Mouse (Mus musculus) limb, embryonic 12.5 days (tissue): ENCODE measurements at regions not wholly inside any gene's neighbourhood (a gene's known extent, or its start where the extent isn't known, plus 50 kb on each side); places are given as distances from the start of the nearest gene placed in this dataset.

Source experiments
- ATAC-seq: fragments of 200-750 bp; cut with Nextera tagmentation; 2 replicates; pipeline ENCODE4 v1.8.0; 2017; ENCODE audit warnings: low read depth, moderate TSS enrichment; ENCODE audit not compliant: insufficient number of reproducible peaks, insufficient read depth, low FRiP score, low TSS enrichment
- H3K27ac ChIP-seq: fragments of 300-500 bp; sonication (generic); 2 replicates; pipeline ENCODE4 v1.5.1; 2016; ENCODE audit warnings: mild to moderate bottlenecking, moderate library complexity
- H3K27me3 ChIP-seq: fragments of 300-500 bp; sonication (generic); 2 replicates; pipeline ENCODE4 v1.6.1; 2016; ENCODE audit warnings: mild to moderate bottlenecking, moderate library complexity
- H3K36me3 ChIP-seq: fragments of 300-500 bp; sonication (generic); 2 replicates; pipeline ENCODE4 v1.6.1; 2016; ENCODE audit warnings: mild to moderate bottlenecking, moderate library complexity
- H3K4me1 ChIP-seq: fragments of 300-500 bp; sonication (generic); replicated peaks from 2 replicates; pipeline ENCODE4 v1.6.1; 2016
- H3K4me2 ChIP-seq: fragments of 300-500 bp; sonication (generic); 2 replicates; pipeline ENCODE4 v1.6.1; 2016; ENCODE audit warnings: mild to moderate bottlenecking, moderate library complexity
- H3K4me3 ChIP-seq: fragments of 300-500 bp; sonication (generic); replicated peaks from 2 replicates; pipeline ENCODE4 v1.5.1; 2016; ENCODE audit warnings: mild to moderate bottlenecking
- H3K9ac ChIP-seq: fragments of 300-500 bp; sonication (generic); replicated peaks from 2 replicates; pipeline ENCODE4 v1.6.1; 2016; ENCODE audit warnings: mild to moderate bottlenecking, moderate library complexity
- H3K9me3 ChIP-seq: fragments of 300-500 bp; sonication (generic); 2 replicates; pipeline ENCODE4 v1.6.1; 2016; ENCODE audit warnings: mild to moderate bottlenecking, moderate library complexity
- WGBS: fragments of 180-500 bp; shearing (Covaris S2); methylation state at CpG from one replicate; pipeline ENCODE4 v1.1.7; 2016; 5-methylcytosine and 5-hydroxymethylcytosine counted together

DNA sequence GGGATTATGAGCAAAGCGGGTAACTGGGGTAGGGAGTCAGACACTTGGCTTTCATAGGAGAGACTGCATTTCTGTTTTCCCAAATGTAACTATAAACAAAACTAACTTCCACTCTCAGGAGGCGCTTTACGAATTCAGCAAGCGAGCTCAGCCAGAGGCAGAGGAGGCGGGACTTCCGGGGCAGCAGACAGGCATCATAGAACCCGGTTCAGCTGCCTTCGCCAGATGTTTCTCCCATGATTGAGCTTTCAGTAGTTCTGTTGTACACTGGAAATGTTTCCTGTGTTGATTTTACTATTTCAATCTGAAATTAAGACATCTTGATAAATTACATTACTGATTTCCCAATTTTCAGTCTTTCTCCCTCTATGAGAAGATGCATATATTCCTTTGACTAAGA is 92.9 kb downstream of the Zfp365 start:
- no peak overlapping the region for H3K4me2 ChIP-seq
- no peak overlapping the region for H3K4me3 ChIP-seq
- 68% methylated on average over 8 of the region's 8 CpGs for WGBS
- H3K9ac ChIP-seq, result no peak overlapping the region
- no peaks in the 10 kb centered on the region for H3K36me3 ChIP-seq
- no peak for ATAC-seq
- H3K4me1 ChIP-seq, result no peaks in the 10 kb centered on the region; the same call in 1 of the 2 replicates
- no peaks in the 10 kb centered on the region for H3K27me3 ChIP-seq
- H3K27ac ChIP-seq, result no peak overlapping the region
- H3K9me3 ChIP-seq, result 0 out of 2 replicates have a peak, but pooled peaks cover 6% of the 10 kb centered on the region

GRCm38 (mm10) chr10:67813901-67814300 is 98.6 kb downstream of the Zfp365 start:
- H3K36me3 ChIP-seq, result no peaks in the 10 kb centered on the region
- no peaks in the 10 kb centered on the region for H3K4me1 ChIP-seq
- no peak overlapping the region for H3K4me3 ChIP-seq
- H3K27ac ChIP-seq, result no peak overlapping the region
- H3K9me3 ChIP-seq, result 0 out of 2 replicates have a peak, but pooled peaks cover 6% of the 10 kb centered on the region
- WGBS, result 78% methylated on average over 4 of the region's 4 CpGs
- no peak for ATAC-seq
- H3K27me3 ChIP-seq, result no peaks in the 10 kb centered on the region
- H3K9ac ChIP-seq, result no peak overlapping the region
- no peak overlapping the region for H3K4me2 ChIP-seq

DNA sequence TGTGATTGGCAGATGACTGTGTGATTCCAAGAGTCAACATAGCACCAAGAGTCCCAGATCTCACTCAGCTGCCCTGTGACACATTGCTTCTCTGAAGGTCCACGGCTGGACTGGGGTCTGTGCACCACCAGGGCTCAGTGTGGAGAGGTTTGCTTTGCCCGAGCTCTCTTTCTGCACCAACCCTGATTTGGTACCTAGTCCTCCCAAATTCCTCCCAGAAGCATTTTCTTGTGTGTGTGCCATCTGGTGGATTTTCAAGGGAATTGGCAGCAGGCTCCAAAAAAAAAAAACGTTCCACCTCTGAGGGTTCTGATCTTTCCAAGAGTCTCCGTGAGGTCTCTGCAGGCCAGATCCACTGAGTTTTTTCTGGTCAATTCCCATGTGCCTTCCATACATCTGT is 107.3 kb downstream of the Zfp365 start:
- Histone ChIP-seq H3K4me2 (no peak overlapping the region), H3K9me3 (no peaks in the 10 kb centered on the region), H3K4me1 (no peaks in the 10 kb centered on the region), H3K27me3 (no peaks in the 10 kb centered on the region), H3K27ac (no peak overlapping the region), H3K4me3 (no peak overlapping the region), H3K9ac (no peak overlapping the region), H3K36me3 (no peaks in the 10 kb centered on the region)
- ATAC-seq, result no peak
- WGBS, result 41% methylated on average over 4 of the region's 4 CpGs

GRCm38 (mm10) chr10:67804637-67805036 is 107.8 kb downstream of the Zfp365 start:
- 42% methylated on average over 12 of the region's 12 CpGs for WGBS
- Histone ChIP-seq H3K27ac (no peak overlapping the region), H3K4me3 (no peak overlapping the region), H3K36me3 (no peaks in the 10 kb centered on the region), H3K9me3 (no peaks in the 10 kb centered on the region), H3K27me3 (no peaks in the 10 kb centered on the region), H3K4me1 (no peaks in the 10 kb centered on the region), H3K9ac (no peak overlapping the region), H3K4me2 (0 out of 2 replicates have a peak overlapping the region, but pooled peaks have one; percentile 5)
- ATAC-seq, result no peak

GRCm38 (mm10) chr10:67802156-67802555 is 110.3 kb downstream of the Zfp365 start:
- H3K9me3 ChIP-seq, result no peaks in the 10 kb centered on the region
- no peak overlapping the region for H3K4me2 ChIP-seq
- H3K4me3 ChIP-seq, result no peak overlapping the region
- no peak overlapping the region for H3K27ac ChIP-seq
- no peaks in the 10 kb centered on the region for H3K36me3 ChIP-seq
- H3K9ac ChIP-seq, result no peak overlapping the region
- 87% methylated on average over 8 of the region's 8 CpGs for WGBS
- no peaks in the 10 kb centered on the region for H3K4me1 ChIP-seq
- no peaks in the 10 kb centered on the region for H3K27me3 ChIP-seq
- no peak for ATAC-seq

GRCm38 (mm10) chr10:67801619-67802018 is 110.8 kb downstream of the Zfp365 start:
- no peaks in the 10 kb centered on the region for H3K9me3 ChIP-seq
- H3K4me1 ChIP-seq, result no peaks in the 10 kb centered on the region
- no peaks in the 10 kb centered on the region for H3K36me3 ChIP-seq
- no peak overlapping the region for H3K9ac ChIP-seq
- H3K27ac ChIP-seq, result no peak overlapping the region
- no peak for ATAC-seq
- no peak overlapping the region for H3K4me3 ChIP-seq
- no peak overlapping the region for H3K4me2 ChIP-seq
- no peaks in the 10 kb centered on the region for H3K27me3 ChIP-seq
- WGBS, result 100% methylated on average over 1 of the region's 1 CpGs

DNA sequence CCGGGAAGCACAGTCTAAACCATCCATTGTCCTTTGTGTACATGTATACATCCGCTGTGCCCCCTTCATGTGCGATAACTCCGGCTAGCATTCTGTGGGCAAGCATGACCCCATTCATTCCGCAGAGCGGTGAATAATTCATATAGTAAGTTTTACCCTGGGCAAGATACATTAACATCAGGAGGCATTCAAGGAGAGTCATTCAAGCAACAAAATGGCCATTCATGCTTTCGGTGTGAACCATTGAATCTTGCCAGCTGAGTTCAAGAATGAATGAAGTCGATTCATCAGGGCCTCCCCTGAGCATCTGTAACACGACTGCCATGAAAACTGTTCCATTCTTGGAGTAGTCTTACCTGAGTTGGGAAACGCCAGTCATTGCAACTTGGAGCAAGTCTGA is 113.5 kb downstream of the Zfp365 start:
- no peak for ATAC-seq
- H3K4me3 ChIP-seq, result no peak overlapping the region

DNA sequence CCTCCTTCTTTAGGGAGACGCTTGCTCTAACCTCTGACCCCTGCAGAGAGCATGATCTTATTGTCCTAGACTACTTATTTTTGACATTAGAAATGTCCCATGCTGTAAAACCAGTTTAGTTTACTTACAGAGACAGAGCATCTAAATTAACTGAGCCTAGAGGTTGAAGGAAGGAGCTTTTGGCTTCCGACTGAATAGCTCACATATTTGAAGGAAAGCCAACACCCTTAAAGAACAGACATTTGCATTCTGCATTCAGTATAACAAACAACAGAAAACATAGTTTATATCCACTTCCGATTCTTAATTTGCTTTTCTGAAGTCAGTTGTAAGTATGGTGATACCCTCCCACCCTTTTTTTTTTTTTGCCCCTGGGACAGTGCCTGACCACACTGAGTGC is 119.3 kb downstream of the Zfp365 start:
- no peak for ATAC-seq
- H3K27ac ChIP-seq, result no peak overlapping the region
- H3K27me3 ChIP-seq, result no peaks in the 10 kb centered on the region
- no peaks in the 10 kb centered on the region for H3K36me3 ChIP-seq
- no peaks in the 10 kb centered on the region for H3K4me1 ChIP-seq
- no peak overlapping the region for H3K4me2 ChIP-seq
- no peak overlapping the region for H3K4me3 ChIP-seq
- H3K9ac ChIP-seq, result no peak overlapping the region
- WGBS, result 85% methylated on average over 3 of the region's 3 CpGs
- H3K9me3 ChIP-seq, result no peaks in the 10 kb centered on the region

More for the DNA sequence above, 113.5 kb downstream of the Zfp365 start:
- H3K27me3 ChIP-seq, result no peaks in the 10 kb centered on the region
- H3K4me2 ChIP-seq, result no peak overlapping the region
- no peak overlapping the region for H3K27ac ChIP-seq
- no peak overlapping the region for H3K9ac ChIP-seq
- H3K4me1 ChIP-seq, result no peaks in the 10 kb centered on the region
- WGBS, result 85% methylated on average over 10 of the region's 10 CpGs
- no peaks in the 10 kb centered on the region for H3K9me3 ChIP-seq
- no peaks in the 10 kb centered on the region for H3K36me3 ChIP-seq

- Histone ChIP-seq H3K9me3 (no peaks in the 10 kb centered on the region), H3K4me1 (no peaks in the 10 kb centered on the region), H3K9ac (no peak overlapping the region), H3K27me3 (no peaks in the 10 kb centered on the region), H3K4me2 (no peak overlapping the region), H3K4me3 (no peak overlapping the region), H3K36me3 (no peaks in the 10 kb centered on the region), H3K27ac (no peak overlapping the region)
- 84% methylated on average over 12 of the region's 12 CpGs for WGBS
- ATAC-seq, result no peak
These were observed 122.8 kb downstream of the Zfp365 start for GRCm38 (mm10) chr10:67789651-67790050.

DNA sequence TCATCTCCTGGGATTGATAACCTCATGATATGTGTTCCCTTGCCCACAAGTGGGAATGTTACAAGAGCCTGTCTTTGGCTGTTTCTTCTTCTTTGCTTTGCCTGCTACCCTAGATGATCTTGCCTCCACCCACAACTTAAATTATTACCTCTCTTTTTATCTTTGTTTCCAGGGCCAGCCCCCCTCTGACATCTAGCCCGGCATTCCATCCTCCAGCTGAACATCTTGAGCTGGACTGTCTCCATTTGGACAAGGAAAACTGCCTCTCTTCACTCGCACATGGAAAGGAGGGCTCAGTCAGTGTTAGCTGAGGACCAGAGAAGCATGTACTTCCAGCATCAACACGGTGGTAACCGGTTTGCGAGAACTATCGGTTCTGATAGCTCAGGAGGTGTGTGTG is 124.3 kb downstream of the Zfp365 start:
- H3K36me3 ChIP-seq, result no peaks in the 10 kb centered on the region
- H3K4me1 ChIP-seq, result no peaks in the 10 kb centered on the region
- 67% methylated on average over 6 of the region's 6 CpGs for WGBS
- H3K27me3 ChIP-seq, result no peaks in the 10 kb centered on the region
- no peak overlapping the region for H3K4me2 ChIP-seq
- H3K9me3 ChIP-seq, result no peaks in the 10 kb centered on the region
- no peak overlapping the region for H3K4me3 ChIP-seq
- no peak overlapping the region for H3K9ac ChIP-seq
- no peak for ATAC-seq
- H3K27ac ChIP-seq, result no peak overlapping the region

GRCm38 (mm10) chr10:67785563-67785962 is 126.9 kb downstream of the Zfp365 start:
- Histone ChIP-seq H3K4me3 (no peak overlapping the region), H3K4me1 (no peaks in the 10 kb centered on the region), H3K9me3 (no peaks in the 10 kb centered on the region), H3K27ac (no peak overlapping the region), H3K36me3 (no peaks in the 10 kb centered on the region), H3K27me3 (no peaks in the 10 kb centered on the region), H3K9ac (no peak overlapping the region), H3K4me2 (no peak overlapping the region)
- ATAC-seq, result no peak
- WGBS, result 84% methylated on average over 2 of the region's 2 CpGs

GRCm38 (mm10) chr10:67778341-67778740 is 134.1 kb downstream of the Zfp365 start:
- H3K9me3 ChIP-seq, result no peaks in the 10 kb centered on the region
- no peak overlapping the region for H3K4me2 ChIP-seq
- WGBS, result 91% methylated on average over 10 of the region's 10 CpGs

More at GRCm38 (mm10) chr10:67778341-67778740, 134.1 kb downstream of the Zfp365 start:
- no peaks in the 10 kb centered on the region for H3K4me1 ChIP-seq
- H3K27me3 ChIP-seq, result no peaks in the 10 kb centered on the region
- H3K36me3 ChIP-seq, result no peaks in the 10 kb centered on the region
- ATAC-seq, result no peak
- no peak overlapping the region for H3K27ac ChIP-seq
- H3K9ac ChIP-seq, result no peak overlapping the region
- H3K4me3 ChIP-seq, result no peak overlapping the region
